Mouse (Mus musculus) hematopoietic stem cell, adult 5-6 weeks (primary cell): ENCODE results near the gene Olfr90. TPM values are rescaled to one million over a fixed set of nuclear protein-coding genes. Genes with fewer than 3 reads are reported as not detected.
A peak's percentile ranks its signal among the peaks of the same experiment; 100 is the strongest.

ENCODE experiments used
- ATAC-seq, 2 experiments: fragments of 125-278 bp in 1 of 2; replicated peaks in 1 of 2; 2 replicates each; pipeline ENCODE4 v1.8.0; 2016 to 2017; ENCODE audit warnings: inconsistent platforms in 2 of 2, mild to moderate bottlenecking in 2 of 2, moderate number of reproducible peaks in 2 of 2, low read depth in 1 of 2, moderate TSS enrichment in 1 of 2; ENCODE audit not compliant: low FRiP score in 2 of 2, poor library complexity in 2 of 2, severe bottlenecking in 2 of 2, insufficient read depth in 1 of 2, low TSS enrichment in 1 of 2
- total RNA-seq: library from RNA; stranded (forward); fragments of 172-1452, 232-1000 nt; gene quantifications from 2 replicates; pipeline ENCODE4 v1.2.3, GENCODE M21; 2017

Olfr90 gene
- total RNA-seq: not detected in 2 replicates

GRCm38 (mm10) chr17:37088399-37088798, at the start of gene Olfr90:
TSS of gene Olfr90 (minus strand) at chr17:37088499.
- ATAC-seq: no peak

DNA sequence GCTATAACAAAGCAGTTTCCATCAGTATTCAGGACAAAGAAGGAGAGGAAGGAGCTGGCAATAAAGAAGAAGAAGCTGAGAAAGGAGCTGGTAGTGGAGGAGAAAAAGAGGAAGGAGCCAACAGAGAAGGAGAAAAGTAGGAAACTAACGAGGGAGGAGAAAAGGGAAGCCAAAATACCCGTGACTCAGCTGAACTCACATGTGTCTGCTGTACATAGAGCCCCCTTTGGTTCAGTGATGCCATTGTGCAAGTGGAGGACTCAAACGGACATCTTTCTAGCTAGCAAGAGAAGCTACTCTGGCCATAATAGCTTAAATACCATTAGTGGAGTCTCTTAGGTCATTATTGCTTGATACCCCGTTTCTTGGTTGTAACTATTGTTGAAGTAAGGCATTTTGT, 43.1 kb upstream of the Olfr90 start:
- 0 out of 4 replicates have a peak, but pooled peaks of 1 of the 2 experiments have one; percentile 32 for ATAC-seq

DNA sequence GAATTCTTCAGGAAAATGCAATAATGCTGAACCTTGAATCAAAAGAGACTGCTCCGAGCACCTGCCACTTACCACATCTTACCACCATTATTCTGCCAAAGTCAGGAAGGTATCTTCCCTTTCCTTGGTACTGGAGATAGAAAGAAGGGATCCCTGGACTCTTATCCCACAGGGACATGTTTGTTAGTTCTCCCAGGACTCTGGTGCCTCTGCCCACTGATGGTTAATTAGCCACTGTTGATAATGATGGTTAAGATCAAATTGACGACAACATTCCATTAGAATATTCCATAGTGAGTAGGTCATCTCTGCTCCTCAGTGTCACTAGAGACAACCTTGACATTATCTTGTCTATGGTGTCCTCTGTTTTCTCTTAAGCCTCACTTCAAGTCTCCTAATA, 31.7 kb upstream of the Olfr90 start, which contains the start of gene Olfr92:
Gene Olfr92, minus strand, starts transcription at position 101 of the 400 bp plus-strand sequence.
- no peak for ATAC-seq

DNA sequence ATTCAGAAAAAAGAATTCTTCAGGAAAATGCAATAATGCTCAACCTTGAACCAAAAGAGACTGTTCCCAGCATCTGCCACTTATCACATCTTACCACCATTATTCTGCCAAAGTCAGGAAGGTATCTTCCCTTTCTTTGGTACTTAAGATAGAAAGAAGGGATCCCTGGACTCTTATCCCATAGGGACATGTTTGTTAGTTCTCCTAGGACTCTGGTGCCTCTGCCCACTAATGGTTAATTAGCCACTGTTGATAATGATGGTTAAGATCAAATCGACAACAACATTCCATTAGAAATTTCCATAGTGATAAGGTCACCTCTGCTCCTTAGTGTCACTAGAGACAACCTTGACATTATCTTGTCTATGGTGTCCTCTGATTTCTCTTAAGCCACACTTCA, 9.9 kb upstream of the Olfr90 start, which contains the start of gene Olfr91:
Gene Olfr91, minus strand, starts transcription at position 101 of the 400 bp plus-strand sequence.
- no peak for ATAC-seq

- no peak for ATAC-seq
Measured at GRCm38 (mm10) chr17:37093289-37093688, 5.0 kb upstream of the Olfr90 start.

DNA sequence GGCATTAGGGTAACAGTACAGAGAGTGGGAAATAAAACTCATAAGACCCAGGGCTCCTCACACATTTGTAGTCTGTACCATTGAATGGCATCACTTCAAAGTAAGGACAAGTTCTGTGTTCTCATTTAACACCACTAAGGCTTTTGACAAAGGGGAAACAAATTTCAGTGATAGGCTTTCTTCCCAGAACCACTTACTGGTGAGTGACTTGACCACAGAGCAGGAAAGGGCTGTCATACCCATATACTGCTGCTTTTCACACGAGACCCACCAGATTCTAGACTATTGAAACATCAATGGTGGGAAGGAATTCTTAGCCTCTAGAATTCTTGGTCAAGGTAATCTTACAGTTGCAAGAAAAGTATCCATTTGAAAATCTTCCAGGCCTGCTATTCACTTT, 3.9 kb upstream of the Olfr90 start:
- ATAC-seq: peak; percentile 67 to 76

DNA sequence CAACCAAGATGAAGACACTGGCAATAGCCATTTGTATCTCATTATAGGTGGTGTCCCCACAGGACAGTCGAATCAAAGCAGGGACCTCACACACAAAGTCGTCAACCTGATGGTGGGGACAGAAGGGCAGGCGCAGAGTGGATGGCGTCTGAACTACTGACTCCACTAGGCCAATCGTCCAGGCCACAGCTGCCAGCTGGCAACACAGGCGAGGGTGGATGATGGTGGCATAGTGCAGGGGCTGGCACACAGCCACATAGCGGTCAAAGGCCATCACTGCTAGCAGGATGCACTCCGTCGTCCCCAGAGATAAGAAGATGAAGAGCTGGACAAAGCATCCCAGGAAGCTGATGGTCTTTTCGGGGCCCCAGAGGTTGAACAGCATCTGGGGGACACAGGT, 2.8 kb downstream of the Olfr90 start:
- no peak for ATAC-seq

- ATAC-seq: no peak
Measured at GRCm38 (mm10) chr17:37084632-37085031, 3.7 kb downstream of the Olfr90 start.

DNA sequence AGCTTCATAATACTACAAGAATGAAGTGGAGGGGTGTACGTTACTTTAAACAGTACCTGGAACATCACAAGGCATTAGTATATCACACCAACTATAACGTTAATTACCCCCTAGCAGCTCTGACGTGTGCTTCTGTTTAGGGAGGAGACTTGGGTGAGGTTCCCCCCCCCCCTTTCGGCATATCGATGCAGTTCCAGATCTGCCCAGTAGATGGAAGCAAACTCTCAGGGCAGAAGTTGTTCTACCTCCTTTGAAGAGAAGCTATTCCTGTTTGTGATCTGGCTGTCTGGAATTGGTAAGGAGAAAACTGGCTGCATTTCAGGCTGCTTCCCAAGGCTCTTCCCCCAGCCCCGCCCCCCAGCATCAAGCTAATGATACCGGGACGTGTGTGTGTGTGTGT, 5.0 kb downstream of the Olfr90 start:
- peak; percentile 79 to 83 for ATAC-seq

DNA sequence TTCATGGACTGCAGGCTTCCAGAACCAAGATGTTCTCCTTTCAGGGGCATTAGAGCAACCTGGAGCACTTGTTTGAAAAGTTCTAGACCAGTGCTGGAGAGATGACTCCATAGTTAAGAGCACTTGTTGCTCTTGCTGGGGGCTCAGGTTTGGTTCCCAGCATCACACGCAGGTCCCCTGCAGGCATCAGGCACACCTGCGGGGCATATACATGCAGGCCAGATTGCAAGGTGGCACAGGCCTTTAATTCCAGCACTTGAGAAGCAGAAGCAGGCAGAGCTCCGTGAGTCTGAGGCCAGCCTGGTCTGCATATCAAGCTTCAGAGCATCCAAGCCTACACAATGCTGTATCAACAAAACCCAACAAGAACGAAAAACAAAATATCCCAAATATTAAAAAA, 6.6 kb downstream of the Olfr90 start:
- no peak for ATAC-seq

GRCm38 (mm10) chr17:37080119-37080518, 8.2 kb downstream of the Olfr90 start:
- no peak for ATAC-seq

DNA sequence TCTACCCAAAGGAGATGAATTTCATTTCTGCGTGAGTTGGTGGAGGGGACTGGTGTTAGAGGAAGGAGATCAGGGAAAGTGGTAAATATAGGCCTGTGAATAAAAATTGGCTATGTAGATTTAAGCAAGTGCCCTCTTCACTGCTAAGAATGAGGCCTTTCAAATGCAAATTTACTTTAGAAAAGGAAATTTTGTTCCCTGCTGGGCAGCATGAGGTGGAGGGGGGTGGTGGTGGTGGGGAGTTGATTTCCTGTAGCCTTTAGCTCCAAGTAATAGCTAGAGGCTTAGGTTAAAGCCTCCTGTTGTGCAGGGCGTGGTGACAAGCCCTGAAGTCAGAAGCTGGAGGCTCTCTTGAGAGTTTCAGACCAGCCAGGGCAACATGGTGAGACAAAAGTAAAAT, 9.3 kb downstream of the Olfr90 start:
- ATAC-seq: no peak

GRCm38 (mm10) chr17:37078193-37078592, 10.1 kb downstream of the Olfr90 start:
- no peak for ATAC-seq

GRCm38 (mm10) chr17:37075766-37076165, 12.5 kb downstream of the Olfr90 start:
- ATAC-seq: no peak

DNA sequence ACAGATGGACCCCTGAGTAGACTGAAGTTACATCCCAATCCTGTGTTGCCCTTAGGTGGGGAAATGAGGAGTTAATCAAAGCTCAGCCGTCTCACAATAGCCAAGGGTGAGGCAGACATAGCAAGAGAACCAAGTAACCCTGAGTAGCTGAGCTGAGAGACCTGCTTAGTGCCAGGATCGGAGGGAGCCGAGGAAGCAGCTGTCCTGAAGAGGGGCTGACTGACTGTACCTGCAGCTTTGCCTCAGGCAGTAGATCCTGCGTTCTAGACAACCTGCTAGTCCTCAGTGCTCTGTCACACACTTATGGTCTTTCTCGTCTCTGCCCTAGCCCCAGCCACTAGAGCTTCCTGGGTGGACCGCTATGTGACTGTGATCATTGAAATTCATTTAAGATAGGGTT, 13.1 kb downstream of the Olfr90 start:
- ATAC-seq: no peak

DNA sequence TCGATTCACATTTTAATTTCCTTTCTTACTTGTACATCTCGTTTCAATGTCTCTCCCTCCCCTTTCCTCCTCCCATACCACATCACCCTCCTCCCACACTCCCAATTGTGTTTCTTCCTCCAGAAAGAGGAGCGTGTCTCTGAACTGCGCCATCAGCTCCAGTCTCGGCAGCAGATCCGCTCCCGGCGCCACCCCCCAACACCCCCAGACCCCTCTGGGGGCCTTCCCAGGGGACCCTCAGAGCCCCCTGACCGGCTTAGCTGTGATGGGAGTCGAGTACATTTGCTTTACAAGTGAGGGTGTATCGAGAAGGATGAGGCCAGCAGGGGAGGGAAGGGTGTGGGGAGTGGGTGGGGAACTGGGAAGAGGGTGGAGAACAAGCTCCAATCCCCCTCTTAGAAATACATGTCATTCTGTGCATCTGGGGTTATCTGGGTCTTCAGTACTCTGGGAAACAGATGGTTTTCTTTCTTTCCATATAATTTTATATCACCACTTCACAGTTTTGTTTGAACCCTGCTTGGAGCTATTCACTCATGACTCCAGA, 15.5 kb downstream of the Olfr90 start:
- ATAC-seq: no peak

DNA sequence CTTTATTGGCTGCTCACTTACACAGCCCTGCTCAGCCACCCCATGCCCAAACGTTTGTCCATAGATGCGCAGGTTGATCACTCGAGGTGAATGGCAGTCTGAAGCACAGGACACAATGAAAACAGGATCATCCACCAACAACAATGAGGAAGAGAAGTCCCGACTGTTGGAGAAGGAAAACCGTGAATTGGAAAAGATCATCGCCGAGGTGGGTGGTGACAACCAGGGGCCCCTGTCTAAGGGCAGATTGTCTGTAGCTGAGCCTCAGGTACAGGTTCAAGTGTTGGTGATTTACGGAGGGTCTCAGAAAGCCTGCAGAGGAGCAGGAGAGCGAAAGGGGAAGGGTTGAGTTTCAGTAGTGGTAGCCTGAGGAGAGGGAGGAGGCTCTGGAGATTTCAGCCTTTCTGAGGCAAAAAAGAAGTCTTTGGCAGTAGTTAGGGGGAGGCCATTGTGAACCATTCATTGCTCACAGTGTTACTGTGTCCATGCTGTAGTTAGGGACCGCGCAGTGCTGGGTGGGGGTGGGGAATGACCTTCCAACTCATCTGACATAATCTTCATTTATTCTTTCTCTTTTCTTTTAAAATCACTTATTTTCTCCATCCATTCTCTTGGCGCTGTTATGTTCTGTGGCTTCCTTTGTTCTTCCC, 16.1 kb downstream of the Olfr90 start:
- ATAC-seq: no peak

- no peak for ATAC-seq
Measured at GRCm38 (mm10) chr17:37070121-37070520, 18.2 kb downstream of the Olfr90 start.

DNA sequence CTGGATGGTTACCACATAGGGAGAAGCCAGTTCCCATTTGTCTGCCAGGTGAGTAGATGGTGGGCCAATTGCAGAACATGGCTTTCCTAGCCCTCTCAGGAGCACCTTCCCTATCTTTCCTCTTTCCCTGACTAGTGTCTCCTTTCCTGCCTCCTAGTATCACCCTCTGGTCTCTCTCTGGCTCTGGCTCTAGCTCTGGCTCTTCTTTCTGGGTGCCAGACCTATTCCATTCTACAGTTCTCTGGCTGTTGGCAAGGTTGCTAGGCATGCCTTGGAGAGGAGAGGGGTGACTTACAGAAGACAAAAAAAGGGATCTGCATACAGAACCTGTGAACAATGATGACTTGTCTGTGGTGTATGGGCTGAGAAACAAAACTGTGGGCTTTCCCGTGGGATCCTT, 20.4 kb downstream of the Olfr90 start:
- no peak for ATAC-seq
